In genomic region chr7:49485292-49485847, GRCm38 (mm10) we compare ENCODE assay signal across 10 mouse cellular contexts.
DNase-seq lines count a peak whose midpoint lies in the region; ATAC-seq and TF ChIP-seq lines count a peak whose summit lies in the region.
"Had no signal": no experiment of that assay in that cellular context is flagged by ENCODE, and none has a peak within 500 bp of the region (broad histone marks: within the 10 kb centered on the region; RNA-seq: fewer than 3 reads in every experiment).

No protein-coding gene starts in this region.

- 10% methylated on average over 9 of the region's 9 CpGs for WGBS in hindbrain, embryonic 10.5 days
- 8% methylated on average over 9 of the region's 9 CpGs for WGBS in hindbrain, embryonic 12.5 days
- 14% methylated on average over 9 of the region's 9 CpGs for WGBS in neural tube, embryonic 13.5 days
- 17% methylated on average over 9 of the region's 9 CpGs for WGBS in neural tube, embryonic 15.5 days
- 17% methylated on average over 9 of the region's 9 CpGs for WGBS in forebrain, postnatal 0 days

- 0 out of 2 replicates have a peak overlapping the region, but pooled peaks have one; percentile 8 for H3K27ac ChIP-seq in hindbrain, embryonic 10.5 days
- no peak overlapping the region for H3K27ac ChIP-seq in hindbrain, embryonic 12.5 days
- H3K27ac ChIP-seq in neural tube, embryonic 13.5 days (replicated peaks), result no peak overlapping the region
- no peak overlapping the region for H3K27ac ChIP-seq in neural tube, embryonic 15.5 days (replicated peaks)
- H3K27ac ChIP-seq in forebrain, postnatal 0 days (ENCODE audit: low read depth, low read length), result peak overlapping the region; percentile 66; the same call in 1 of the 2 replicates
- H3K27ac ChIP-seq: hindbrain, embryonic 13.5 days had no signal

- no peak for TF ChIP-seq CTCF in forebrain, postnatal 0 days (IDR thresholded peaks at IDR 0.05; ENCODE audit: low read depth)

- DNase-seq in hindbrain, embryonic 10.5 days (ENCODE audit: low spot score), result no peak
- peak; percentile 64 for DNase-seq in forebrain, postnatal 0 days
- no peak for DNase-seq in gastrocnemius, adult 18-20 months (ENCODE audit: low spot score)
- DNase-seq in natural killer cell, adult 2 months (ENCODE audit: low spot score in 2 of 2), result no peak
- DNase-seq: cerebellum, postnatal 36 days; lung, postnatal 14 days had no signal

- H3K4me3 ChIP-seq in hindbrain, embryonic 10.5 days, result no peak overlapping the region
- no peak overlapping the region for H3K4me3 ChIP-seq in hindbrain, embryonic 12.5 days
- no peak overlapping the region for H3K4me3 ChIP-seq in neural tube, embryonic 13.5 days
- H3K4me3 ChIP-seq in neural tube, embryonic 15.5 days (replicated peaks), result no peak overlapping the region
- H3K4me3 ChIP-seq in forebrain, postnatal 0 days (ENCODE audit: low read depth, low read length), result no peak overlapping the region
- H3K4me3 ChIP-seq: hindbrain, embryonic 13.5 days had no signal

- H3K4me1 ChIP-seq in hindbrain, embryonic 10.5 days (replicated peaks), result peaks cover 31% of the 10 kb centered on the region
- peaks cover 29% of the 10 kb centered on the region for H3K4me1 ChIP-seq in hindbrain, embryonic 12.5 days
- peaks cover 57% of the 10 kb centered on the region for H3K4me1 ChIP-seq in neural tube, embryonic 13.5 days (replicated peaks)
- H3K4me1 ChIP-seq in neural tube, embryonic 15.5 days, result peaks cover 33% of the 10 kb centered on the region
- H3K4me1 ChIP-seq in forebrain, postnatal 0 days (ENCODE audit: insufficient read depth), result 0 out of 2 replicates have a peak, but pooled peaks cover 2% of the 10 kb centered on the region

- ATAC-seq in hindbrain, embryonic 12.5 days (ENCODE audit: low FRiP score), result no peak
- no peak for ATAC-seq in neural tube, embryonic 13.5 days (ENCODE audit: low read depth)
- no peak for ATAC-seq in neural tube, embryonic 15.5 days (ENCODE audit: low FRiP score)
- peak; percentile 57 for ATAC-seq in forebrain, postnatal 0 days

- H3K27me3 ChIP-seq in hindbrain, embryonic 10.5 days (ENCODE audit: insufficient read depth, poor library complexity, severe bottlenecking), result peaks cover 50% of the 10 kb centered on the region
- peaks cover 2% of the 10 kb centered on the region; the same call in 1 of the 2 replicates for H3K27me3 ChIP-seq in hindbrain, embryonic 12.5 days
- H3K27me3 ChIP-seq in neural tube, embryonic 13.5 days, result no peaks in the 10 kb centered on the region
- no peaks in the 10 kb centered on the region for H3K27me3 ChIP-seq in neural tube, embryonic 15.5 days (replicated peaks)
- no peaks in the 10 kb centered on the region for H3K27me3 ChIP-seq in forebrain, postnatal 0 days (ENCODE audit: insufficient read depth, low read length)
- H3K27me3 ChIP-seq: hindbrain, embryonic 13.5 days had no signal

- no peaks in the 10 kb centered on the region for H3K36me3 ChIP-seq in hindbrain, embryonic 10.5 days
- no peaks in the 10 kb centered on the region for H3K36me3 ChIP-seq in hindbrain, embryonic 12.5 days
- no peaks in the 10 kb centered on the region for H3K36me3 ChIP-seq in neural tube, embryonic 13.5 days
- no peaks in the 10 kb centered on the region for H3K36me3 ChIP-seq in neural tube, embryonic 15.5 days
- no peaks in the 10 kb centered on the region for H3K36me3 ChIP-seq in forebrain, postnatal 0 days (ENCODE audit: insufficient read depth)
- H3K36me3 ChIP-seq: hindbrain, embryonic 13.5 days had no signal

- no peak overlapping the region for H3K4me2 ChIP-seq in hindbrain, embryonic 12.5 days (replicated peaks)
- H3K4me2 ChIP-seq in neural tube, embryonic 13.5 days, result no peak overlapping the region
- H3K4me2 ChIP-seq in neural tube, embryonic 15.5 days, result no peak overlapping the region
- H3K4me2 ChIP-seq in forebrain, postnatal 0 days (ENCODE audit: low read depth), result no peak overlapping the region
- H3K4me2 ChIP-seq: hindbrain, embryonic 13.5 days had no signal

- no peak overlapping the region for H3K9ac ChIP-seq in hindbrain, embryonic 12.5 days
- 0 out of 2 replicates have a peak overlapping the region, but pooled peaks have one; percentile 2 for H3K9ac ChIP-seq in neural tube, embryonic 13.5 days
- H3K9ac ChIP-seq in neural tube, embryonic 15.5 days (replicated peaks), result no peak overlapping the region
- no peak overlapping the region for H3K9ac ChIP-seq in forebrain, postnatal 0 days
- H3K9ac ChIP-seq: hindbrain, embryonic 13.5 days had no signal

- H3K9me3 ChIP-seq in hindbrain, embryonic 10.5 days, result no peaks in the 10 kb centered on the region
- no peaks in the 10 kb centered on the region for H3K9me3 ChIP-seq in hindbrain, embryonic 12.5 days (replicated peaks)
- no peaks in the 10 kb centered on the region for H3K9me3 ChIP-seq in neural tube, embryonic 13.5 days
- H3K9me3 ChIP-seq in neural tube, embryonic 15.5 days (replicated peaks), result no peaks in the 10 kb centered on the region
- no peaks in the 10 kb centered on the region for H3K9me3 ChIP-seq in forebrain, postnatal 0 days (ENCODE audit: low read length)
- H3K9me3 ChIP-seq: hindbrain, embryonic 13.5 days had no signal

Comparison
In these comparisons a context has a peak if more than half of its experiments do, and no peak if none do; other contexts are left out.
1. H3K27ac ChIP-seq: peak in hindbrain, embryonic 10.5 days (single experiment) and forebrain, postnatal 0 days (single experiment); none in hindbrain, embryonic 12.5 days (single experiment), neural tube, embryonic 13.5 days (single experiment) and neural tube, embryonic 15.5 days (single experiment).